Mouse (Mus musculus) forebrain, embryonic 15.5 days (tissue): Measurements from ENCODE around the gene Hnrnpab. TPM values are rescaled to one million over a fixed set of nuclear protein-coding genes. Genes with fewer than 3 reads are reported as not detected.
A peak's percentile ranks its signal among the peaks of the same experiment; 100 is the strongest.

ENCODE experiments used
- ATAC-seq: fragments of 200-750 bp; cut with Nextera tagmentation; replicated peaks from 2 replicates; pipeline ENCODE4 v1.8.0; 2017; ENCODE audit warnings: mild to moderate bottlenecking, moderate TSS enrichment, moderate library complexity
- H3K27ac ChIP-seq: fragments of 300-500 bp; sonication (generic); replicated peaks from 2 replicates; pipeline ENCODE4 v1.5.1; 2015; ENCODE audit warnings: mild to moderate bottlenecking, inconsistent platforms
- H3K27me3 ChIP-seq: fragments of 300-500 bp; sonication (generic); 2 replicates; pipeline ENCODE4 v1.6.1; 2015; ENCODE audit warnings: inconsistent platforms
- H3K36me3 ChIP-seq: fragments of 300-500 bp; sonication (generic); 2 replicates; pipeline ENCODE4 v1.6.1; 2015; ENCODE audit warnings: mild to moderate bottlenecking, inconsistent platforms
- H3K4me1 ChIP-seq: fragments of 300-500 bp; sonication (generic); 2 replicates; pipeline ENCODE4 v1.6.1; 2015; ENCODE audit warnings: inconsistent platforms
- H3K4me2 ChIP-seq: fragments of 300-500 bp; sonication (generic); replicated peaks from 2 replicates; pipeline ENCODE4 v1.6.1; 2015; ENCODE audit warnings: mild to moderate bottlenecking, inconsistent platforms
- H3K4me3 ChIP-seq: fragments of 300-500 bp; sonication (generic); 2 replicates; pipeline ENCODE4 v1.5.1; 2015; ENCODE audit warnings: mild to moderate bottlenecking, inconsistent platforms
- H3K9ac ChIP-seq: fragments of 300-500 bp; sonication (generic); replicated peaks from 2 replicates; pipeline ENCODE4 v1.6.1; 2015; ENCODE audit warnings: mild to moderate bottlenecking, inconsistent platforms
- H3K9me3 ChIP-seq: fragments of 300-500 bp; sonication (generic); 2 replicates; pipeline ENCODE4 v1.6.1; 2016; ENCODE audit warnings: inconsistent platforms
- WGBS: fragments of 180-500 bp; shearing (Covaris S2); methylation state at CpG from one replicate; pipeline ENCODE4 v1.1.7; 2015; ENCODE audit warnings: mixed read lengths; 5-methylcytosine and 5-hydroxymethylcytosine counted together
- polyA plus RNA-seq: library from polyadenylated mRNA; unstranded; fragments of >200 nt; fragmentation: Nextera tagmentation; extraction: Ambion mirVana; gene quantifications from 2 replicates; pipeline ENCODE4 v1.2.1, GENCODE M21; 2015

Hnrnpab gene
- polyA plus RNA-seq, 1 experiment from 2014 or later, result 604 TPM

DNA sequence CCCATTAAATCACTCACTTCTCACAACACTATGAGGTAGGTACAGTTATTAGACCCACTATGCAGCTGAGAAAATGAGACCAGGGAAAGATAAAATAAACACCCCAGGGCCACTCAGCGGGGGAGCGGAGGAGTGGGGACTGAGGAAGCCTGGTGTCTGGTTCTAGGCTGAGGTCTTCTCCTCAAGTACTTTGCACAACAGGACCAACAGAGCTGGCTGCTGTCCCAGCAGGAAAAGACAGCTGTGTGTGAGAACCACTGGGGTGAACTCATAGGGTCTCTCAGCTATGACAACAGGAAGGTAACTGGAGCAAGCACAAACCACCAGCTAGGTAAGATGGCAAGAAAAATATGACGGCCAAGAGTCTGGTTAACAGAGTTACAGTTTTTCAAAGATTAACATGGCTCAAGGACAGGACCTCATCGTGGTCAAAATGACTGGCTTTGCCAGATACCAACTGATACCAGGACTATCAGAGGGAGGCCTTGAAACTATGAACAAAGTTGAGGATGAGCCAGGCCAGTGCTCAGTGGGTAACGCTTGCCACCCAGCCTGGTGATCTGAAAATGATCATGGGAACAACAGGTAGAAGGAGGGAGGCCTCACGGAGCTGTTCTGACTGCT lies 25.6 kb upstream of the Hnrnpab start:
- H3K27ac ChIP-seq, result no peak overlapping the region
- no peak overlapping the region for H3K4me2 ChIP-seq
- peaks cover 21% of the 10 kb centered on the region for H3K36me3 ChIP-seq
- no peak overlapping the region for H3K9ac ChIP-seq
- peaks cover 22% of the 10 kb centered on the region for H3K4me1 ChIP-seq
- H3K9me3 ChIP-seq, result no peaks in the 10 kb centered on the region
- WGBS, result 92% methylated on average over 6 of the region's 6 CpGs
- no peak overlapping the region for H3K4me3 ChIP-seq
- ATAC-seq, result no peak
- H3K27me3 ChIP-seq, result no peaks in the 10 kb centered on the region

DNA sequence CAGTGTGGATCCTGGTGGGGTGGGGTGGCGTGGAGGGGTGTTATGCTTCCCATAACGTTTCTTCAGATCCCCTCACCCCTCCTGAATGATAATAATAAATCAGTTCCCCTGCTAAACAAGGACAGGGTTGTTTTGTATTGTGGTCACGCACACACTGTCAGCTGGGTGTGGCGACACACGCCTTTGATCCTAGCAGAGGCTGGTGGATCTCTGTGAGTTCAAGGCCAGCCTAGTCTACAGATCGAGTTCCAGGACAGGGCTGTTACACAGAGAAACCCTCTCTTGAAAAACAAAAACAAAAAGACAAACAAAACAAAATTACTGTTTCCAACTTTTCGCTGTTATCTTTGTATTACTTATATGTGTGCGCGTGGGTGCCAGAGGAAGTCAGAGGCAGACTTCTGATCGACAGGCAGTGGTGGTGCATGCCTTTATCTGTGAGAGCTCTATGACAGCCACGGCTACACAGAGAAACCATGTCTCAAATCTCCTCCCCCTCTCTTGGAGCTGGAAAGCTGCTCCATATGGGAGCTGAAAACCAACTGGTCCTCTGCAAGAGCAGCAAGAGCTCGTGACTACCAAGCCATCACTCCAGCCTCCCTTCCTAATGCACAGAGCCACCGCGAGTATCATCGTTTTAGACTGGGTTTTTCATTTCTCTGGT lies 23.1 kb upstream of the Hnrnpab start:
- no peak overlapping the region for H3K9ac ChIP-seq
- no peak overlapping the region for H3K27ac ChIP-seq
- H3K36me3 ChIP-seq, result peaks cover 42% of the 10 kb centered on the region
- no peak for ATAC-seq
- H3K9me3 ChIP-seq, result no peaks in the 10 kb centered on the region
- no peaks in the 10 kb centered on the region for H3K27me3 ChIP-seq
- WGBS, result 87% methylated on average over 15 of the region's 15 CpGs
- H3K4me1 ChIP-seq, result peaks cover 6% of the 10 kb centered on the region
- no peak overlapping the region for H3K4me2 ChIP-seq
- no peak overlapping the region for H3K4me3 ChIP-seq

- H3K27me3 ChIP-seq, result no peaks in the 10 kb centered on the region
- no peaks in the 10 kb centered on the region for H3K4me1 ChIP-seq
- H3K9me3 ChIP-seq, result no peaks in the 10 kb centered on the region
- ATAC-seq, result no peak
- H3K27ac ChIP-seq, result no peak overlapping the region
- 94% methylated on average over 8 of the region's 8 CpGs for WGBS
- H3K4me2 ChIP-seq, result no peak overlapping the region
- peaks cover 60% of the 10 kb centered on the region for H3K36me3 ChIP-seq
- H3K4me3 ChIP-seq, result no peak overlapping the region
- no peak overlapping the region for H3K9ac ChIP-seq
These were observed 21.3 kb upstream of the Hnrnpab start for GRCm38 (mm10) chr11:51627907-51628306.

DNA sequence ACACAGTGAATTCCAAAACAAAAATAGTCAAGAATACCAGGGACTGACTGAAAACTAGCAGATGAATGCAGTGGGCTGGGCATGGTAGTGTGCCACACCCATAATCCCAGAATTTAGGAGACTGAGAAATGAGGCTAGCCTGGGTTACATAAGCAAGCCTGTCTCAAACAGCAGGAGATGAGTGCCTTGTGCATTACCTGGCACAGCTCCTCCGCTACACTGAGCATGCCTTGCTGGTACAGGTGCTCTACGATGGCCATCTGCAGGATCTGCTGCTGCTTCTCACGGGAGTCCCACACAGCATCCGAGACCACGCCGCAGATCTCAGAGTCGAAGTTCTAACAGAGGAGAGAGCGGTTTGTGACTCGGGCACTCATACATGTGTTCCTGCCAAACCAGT lies 20.8 kb upstream of the Hnrnpab start:
- H3K9ac ChIP-seq, result no peak overlapping the region
- no peak overlapping the region for H3K4me2 ChIP-seq
- no peaks in the 10 kb centered on the region for H3K27me3 ChIP-seq
- ATAC-seq, result no peak
- no peak overlapping the region for H3K27ac ChIP-seq
- 97% methylated on average over 9 of the region's 9 CpGs for WGBS
- peaks cover 65% of the 10 kb centered on the region for H3K36me3 ChIP-seq
- H3K4me1 ChIP-seq, result no peaks in the 10 kb centered on the region
- no peaks in the 10 kb centered on the region for H3K9me3 ChIP-seq
- H3K4me3 ChIP-seq, result no peak overlapping the region

DNA sequence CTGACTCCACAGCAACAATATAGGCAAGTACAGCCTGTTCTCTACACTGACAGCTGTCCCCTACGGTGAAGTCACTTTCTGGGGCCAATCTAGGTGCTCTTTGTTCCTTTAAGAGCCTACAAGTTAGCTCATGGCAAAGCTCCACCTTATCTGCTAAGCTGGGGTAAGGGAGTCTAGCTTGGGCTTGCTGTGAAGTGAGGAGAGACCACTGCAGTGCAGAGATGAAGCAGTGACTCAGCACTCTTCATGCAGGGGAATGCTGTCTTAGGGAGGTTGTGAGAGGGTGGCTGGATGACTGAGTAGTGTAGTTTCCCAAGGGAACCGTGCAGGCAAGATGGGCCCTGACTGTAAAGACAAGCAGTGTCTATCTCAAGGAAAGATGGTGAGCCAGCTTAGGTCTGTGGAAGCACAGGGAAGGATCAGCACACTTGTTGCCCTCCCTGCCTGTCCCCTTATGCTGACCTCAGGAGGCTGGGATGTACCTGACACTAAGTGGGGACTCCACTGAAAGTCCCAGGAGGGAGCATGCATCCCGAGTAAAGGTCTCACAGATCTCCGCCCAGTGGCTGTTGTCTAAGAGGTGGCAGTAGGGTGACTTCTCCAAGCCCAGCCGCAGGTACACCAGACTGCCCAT lies 18.7 kb upstream of the Hnrnpab start:
- peaks cover 73% of the 10 kb centered on the region for H3K36me3 ChIP-seq
- no peak for ATAC-seq
- H3K9ac ChIP-seq, result no peak overlapping the region
- no peak overlapping the region for H3K27ac ChIP-seq
- H3K27me3 ChIP-seq, result no peaks in the 10 kb centered on the region
- peaks cover 12% of the 10 kb centered on the region for H3K4me1 ChIP-seq
- no peak overlapping the region for H3K4me2 ChIP-seq
- WGBS, result 83% methylated on average over 5 of the region's 5 CpGs
- H3K9me3 ChIP-seq, result no peaks in the 10 kb centered on the region
- no peak overlapping the region for H3K4me3 ChIP-seq

- Histone ChIP-seq H3K4me3 (no peak overlapping the region), H3K9me3 (no peaks in the 10 kb centered on the region), H3K36me3 (peaks cover 60% of the 10 kb centered on the region), H3K4me1 (peaks cover 20% of the 10 kb centered on the region), H3K27ac (no peak overlapping the region), H3K27me3 (no peaks in the 10 kb centered on the region), H3K4me2 (no peak overlapping the region), H3K9ac (no peak overlapping the region)
- no peak for ATAC-seq
- WGBS, result 92% methylated on average over 7 of the region's 7 CpGs
These were observed 16.4 kb upstream of the Hnrnpab start for GRCm38 (mm10) chr11:51622971-51623491.

- WGBS, result 91% methylated on average over 2 of the region's 2 CpGs
- no peak for ATAC-seq
- H3K27ac ChIP-seq, result no peak overlapping the region
- H3K36me3 ChIP-seq, result peaks cover 48% of the 10 kb centered on the region
- no peak overlapping the region for H3K4me2 ChIP-seq
- H3K9me3 ChIP-seq, result no peaks in the 10 kb centered on the region
- no peak overlapping the region for H3K4me3 ChIP-seq
- no peak overlapping the region for H3K9ac ChIP-seq
- H3K4me1 ChIP-seq, result peaks cover 20% of the 10 kb centered on the region
- no peaks in the 10 kb centered on the region for H3K27me3 ChIP-seq
These were observed 15.1 kb upstream of the Hnrnpab start for GRCm38 (mm10) chr11:51621776-51622175.

DNA sequence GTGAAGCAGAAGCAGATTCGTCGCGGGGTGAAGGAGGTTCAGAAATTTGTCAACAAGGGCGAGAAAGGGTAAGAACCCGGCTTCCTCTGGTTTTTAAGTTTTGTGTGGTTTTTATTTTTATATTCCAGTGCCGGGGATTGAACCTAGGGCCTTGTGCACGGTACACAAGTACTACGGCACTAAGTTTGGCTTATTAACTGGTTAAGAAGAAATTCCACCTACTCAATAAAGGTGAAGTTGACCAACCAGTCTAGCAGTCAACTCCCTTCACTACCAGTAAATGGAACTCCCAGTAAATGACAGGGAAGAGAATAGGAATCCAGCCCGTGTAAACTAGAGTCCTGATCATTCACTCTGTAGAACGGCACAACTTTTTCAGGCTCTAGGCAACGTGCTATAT lies 13.4 kb upstream of the Hnrnpab start:
- no peaks in the 10 kb centered on the region for H3K9me3 ChIP-seq
- peak overlapping the region; percentile 69 for H3K9ac ChIP-seq
- H3K27me3 ChIP-seq, result no peaks in the 10 kb centered on the region
- H3K36me3 ChIP-seq, result peaks cover 34% of the 10 kb centered on the region
- no peak overlapping the region for H3K27ac ChIP-seq
- no peak for ATAC-seq
- WGBS, result 2% methylated on average over 11 of the region's 11 CpGs
- peak overlapping the region; percentile 84 for H3K4me2 ChIP-seq
- peak overlapping the region; percentile 91 for H3K4me3 ChIP-seq
- peaks cover 29% of the 10 kb centered on the region for H3K4me1 ChIP-seq

DNA sequence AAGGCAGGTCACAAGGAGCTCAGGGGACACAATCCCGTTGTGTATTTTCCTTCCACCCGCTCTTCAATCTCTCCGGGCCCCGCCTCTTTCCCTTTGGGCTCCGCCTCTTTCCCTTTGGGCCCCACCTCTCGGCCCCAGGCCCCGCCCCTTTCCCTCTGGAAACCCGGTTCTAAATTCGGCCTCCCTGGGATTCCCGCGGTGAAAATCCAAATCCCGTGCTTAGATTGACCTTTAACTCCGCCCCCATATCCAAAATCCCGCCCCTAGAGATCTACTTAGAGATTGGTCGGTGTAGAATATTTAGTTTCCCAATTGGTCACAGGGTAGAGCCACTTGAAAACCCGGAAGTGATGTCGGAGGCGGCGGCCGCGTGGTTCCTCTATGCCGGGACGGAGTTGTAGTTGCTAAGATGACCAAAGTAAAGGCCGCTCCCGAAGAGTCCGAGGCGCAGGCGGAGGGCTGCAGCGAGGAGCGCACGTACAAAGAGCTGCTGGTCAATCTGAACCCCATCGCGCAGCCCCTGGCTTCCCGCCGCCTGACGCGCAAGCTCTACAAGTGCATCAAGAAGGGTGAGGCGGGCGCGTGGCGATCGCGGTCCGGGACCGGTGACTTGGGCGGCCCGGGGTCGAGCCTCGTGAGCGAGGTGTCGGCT lies 12.9 kb upstream of the Hnrnpab start, which contains the start of gene Nhp2:
TSS of gene Nhp2 (plus strand) at position 327 of the 652 bp plus-strand sequence.
- Histone ChIP-seq H3K27me3 (no peaks in the 10 kb centered on the region), H3K4me2 (peak within 1 kb of the TSS; percentile 84), H3K27ac (no peak within 1 kb of the TSS), H3K9ac (peak within 1 kb of the TSS; percentile 69), H3K4me1 (peaks cover 30% of the 10 kb centered on the region), H3K4me3 (peak within 1 kb of the TSS; percentile 91), H3K9me3 (no peaks in the 10 kb centered on the region), H3K36me3 (peaks cover 29% of the 10 kb centered on the region)
- ATAC-seq, result peak; percentile 96
- under 1% methylated on average over 51 of the region's 51 CpGs for WGBS

GRCm38 (mm10) chr11:51618894-51619408 lies 12.3 kb upstream of the Hnrnpab start:
- peak; percentile 52 for ATAC-seq
- no peak overlapping the region for H3K9ac ChIP-seq
- H3K4me2 ChIP-seq, result peak overlapping the region; percentile 84
- H3K4me3 ChIP-seq, result peak overlapping the region; percentile 91
- WGBS, result 59% methylated on average over 8 of the region's 8 CpGs
- no peak overlapping the region for H3K27ac ChIP-seq
- H3K9me3 ChIP-seq, result no peaks in the 10 kb centered on the region
- H3K27me3 ChIP-seq, result no peaks in the 10 kb centered on the region
- H3K4me1 ChIP-seq, result peaks cover 30% of the 10 kb centered on the region
- peaks cover 23% of the 10 kb centered on the region for H3K36me3 ChIP-seq

- H3K4me1 ChIP-seq, result peaks cover 30% of the 10 kb centered on the region
- H3K4me3 ChIP-seq, result no peak overlapping the region
- no peaks in the 10 kb centered on the region for H3K9me3 ChIP-seq
- WGBS, result 3% methylated on average over 4 of the region's 4 CpGs
- no peaks in the 10 kb centered on the region for H3K27me3 ChIP-seq
- no peak overlapping the region for H3K27ac ChIP-seq
- peaks cover 10% of the 10 kb centered on the region for H3K36me3 ChIP-seq
- H3K4me2 ChIP-seq, result no peak overlapping the region
- no peak for ATAC-seq
- H3K9ac ChIP-seq, result no peak overlapping the region
These were observed 11.0 kb upstream of the Hnrnpab start for GRCm38 (mm10) chr11:51617693-51618092.
